ENCODE assay signal across 23 mouse cellular contexts in genomic region chr7:25684659-25685058, GRCm38 (mm10). TPM values are rescaled to one million over a fixed set of nuclear protein-coding genes. Genes with fewer than 3 reads are reported as not detected.
DNase-seq lines count a peak whose midpoint lies in the region; ATAC-seq and TF ChIP-seq lines count a peak whose summit lies in the region.
"Had no signal": no experiment of that assay in that cellular context is flagged by ENCODE, and none has a peak within 500 bp of the region (broad histone marks: within the 10 kb centered on the region; RNA-seq: fewer than 3 reads in every experiment).

No protein-coding gene starts in this region.

- H3K36me3 ChIP-seq in megakaryocyte, embryonic 14.5 days (replicated peaks; ENCODE audit: low read length) = peaks cover 30% of the 10 kb centered on the region
- peaks cover 9% of the 10 kb centered on the region for H3K36me3 ChIP-seq in liver, embryonic 12.5 days
- H3K36me3 ChIP-seq: embryonic facial prominence, embryonic 15.5 days had no signal

- 86% methylated on average over 6 of the region's 6 CpGs for WGBS in bone marrow, adult 2 months
- WGBS in liver, embryonic 12.5 days (ENCODE audit: insufficient replicate concordance) = 84% methylated on average over 6 of the region's 6 CpGs
- WGBS in olfactory bulb, adult 2 months = 83% methylated on average over 6 of the region's 6 CpGs

- H3K27ac ChIP-seq in bone marrow, adult 2 months (ENCODE audit: control insufficient read depth, insufficient read depth, low read depth, low read length, poor library complexity) = peak overlapping the region; percentile 27
- H3K27ac ChIP-seq in liver, embryonic 12.5 days = peak overlapping the region; percentile 95; the same call in 1 of the 2 replicates
- H3K27ac ChIP-seq in olfactory bulb, adult 2 months (ENCODE audit: insufficient read depth, low read depth, low read length) = 0 out of 2 replicates have a peak overlapping the region, but pooled peaks have one; percentile 21
- H3K27ac ChIP-seq: embryonic facial prominence, embryonic 15.5 days; forebrain, embryonic 10.5 days; heart, adult 2 months; hindbrain, embryonic 10.5 days; hindbrain, embryonic 14.5 days had no signal

- no peak for DNase-seq in urinary bladder, postnatal 25 days (ENCODE audit: low spot score)
- no peak for DNase-seq in gastrocnemius, adult 18-20 months (ENCODE audit: low spot score)
- DNase-seq: adrenal gland, adult 8-10 months; adrenal gland, postnatal 36 days; cerebellum, adult 11-12 months; cerebellum, adult 9-10 months; cerebellum, postnatal 36 days; gastrocnemius, postnatal 10 days; heart, adult 2 months had no signal

- no peak overlapping the region for H3K4me2 ChIP-seq in liver, embryonic 12.5 days
- H3K4me2 ChIP-seq: embryonic facial prominence, embryonic 15.5 days; heart, embryonic 12.5 days; hindbrain, embryonic 14.5 days had no signal

- H3K9me3 ChIP-seq in megakaryocyte, embryonic 14.5 days = no peaks in the 10 kb centered on the region
- H3K9me3 ChIP-seq in liver, embryonic 12.5 days (replicated peaks) = no peaks in the 10 kb centered on the region
- H3K9me3 ChIP-seq: embryonic facial prominence, embryonic 15.5 days; forebrain, embryonic 10.5 days; heart, embryonic 12.5 days; hindbrain, embryonic 10.5 days had no signal

- TF ChIP-seq POLR2A in bone marrow, adult 2 months (IDR thresholded peaks at IDR 0.05; ENCODE audit: borderline replicate concordance, control insufficient read depth, low read depth, low read length) = no peak
- TF ChIP-seq POLR2A in olfactory bulb, adult 2 months (IDR thresholded peaks at IDR 0.05; ENCODE audit: insufficient read depth, low read depth, low read length) = no peak

- H3K9ac ChIP-seq in liver, embryonic 12.5 days = no peak overlapping the region
- H3K9ac ChIP-seq: embryonic facial prominence, embryonic 15.5 days; heart, embryonic 12.5 days; hindbrain, embryonic 14.5 days had no signal

- H3K27me3 ChIP-seq in megakaryocyte, embryonic 14.5 days (replicated peaks) = no peaks in the 10 kb centered on the region
- H3K27me3 ChIP-seq in liver, embryonic 12.5 days (replicated peaks) = no peaks in the 10 kb centered on the region
- H3K27me3 ChIP-seq: heart, embryonic 12.5 days had no signal

- no peak for TF ChIP-seq CTCF in bone marrow, adult 2 months (IDR thresholded peaks at IDR 0.05; ENCODE audit: control insufficient read depth, insufficient read depth, low read length)
- TF ChIP-seq CTCF in olfactory bulb, adult 2 months (IDR thresholded peaks at IDR 0.05; ENCODE audit: insufficient read depth, low read depth, low read length) = no peak

- peak overlapping the region; percentile 26 for H3K4me3 ChIP-seq in megakaryocyte, embryonic 14.5 days (replicated peaks)
- H3K4me3 ChIP-seq in bone marrow, adult 2 months (replicated peaks; ENCODE audit: control insufficient read depth, low read depth, low read length) = no peak overlapping the region
- no peak overlapping the region for H3K4me3 ChIP-seq in liver, embryonic 12.5 days
- no peak overlapping the region for H3K4me3 ChIP-seq in olfactory bulb, adult 2 months (ENCODE audit: insufficient read depth, low read depth, low read length)
- H3K4me3 ChIP-seq: embryonic facial prominence, embryonic 15.5 days; erythroblast, embryonic 14.5 days; forebrain, embryonic 10.5 days; heart, adult 2 months; heart, embryonic 12.5 days; hindbrain, embryonic 10.5 days had no signal

- H3K4me1 ChIP-seq in megakaryocyte, embryonic 14.5 days = peaks cover 65% of the 10 kb centered on the region
- H3K4me1 ChIP-seq in bone marrow, adult 2 months (ENCODE audit: control insufficient read depth, insufficient read depth, low read length) = peaks cover 22% of the 10 kb centered on the region
- peaks cover 85% of the 10 kb centered on the region for H3K4me1 ChIP-seq in liver, embryonic 12.5 days
- peaks cover 60% of the 10 kb centered on the region for H3K4me1 ChIP-seq in olfactory bulb, adult 2 months (ENCODE audit: control insufficient read depth, insufficient read depth, low read length)

- ATAC-seq in megakaryocyte, adult 5-6 weeks (ENCODE audit: poor library complexity, severe bottlenecking) = no peak
- no peak for ATAC-seq in liver, embryonic 12.5 days
- ATAC-seq: forebrain, embryonic 14.5 days had no signal

RNA-seq across cellular contexts. Expression of gene Tgfb1, which starts 2.1 kb away (rescaled TPM):
- polyA plus RNA-seq in megakaryocyte, embryonic 14.5 days (2012; ENCODE audit: insufficient read depth, low replicate concordance) = 4,315 and 7,169 TPM in 2 replicates
- total RNA-seq in megakaryocyte, adult 5-6 weeks (2015) = 281 and 286 TPM in 2 replicates
- total RNA-seq in megakaryocyte, adult 5-6 weeks (2017) = 42.2 and 47.4 TPM in 2 replicates
- polyA plus RNA-seq in bone marrow, adult 2 months (2011; ENCODE audit: insufficient read depth, insufficient read length, low replicate concordance, missing spikeins) = 53.9 and 75.5 TPM in 2 replicates
- polyA plus RNA-seq in liver, embryonic 12.5 days (2016; fragmentation: Nextera tagmentation; extraction: Ambion mirVana) = 13.6 and 14.2 TPM in 2 replicates
- not detected in 2 replicates for polyA plus RNA-seq in olfactory bulb, adult 2 months (2012; ENCODE audit: insufficient read depth, insufficient read length, low replicate concordance, missing spikeins)
- 1 to 10 TPM; 3.9 to 7.8 TPM for total RNA-seq in gastrocnemius, adult 18-20 months (2021)

RNA-seq across cellular contexts. Expression of gene B9d2, which starts 4.1 kb away (rescaled TPM):
- polyA plus RNA-seq in megakaryocyte, embryonic 14.5 days (2012; ENCODE audit: insufficient read depth, low replicate concordance) = 89.8 and 105 TPM in 2 replicates
- total RNA-seq in megakaryocyte, adult 5-6 weeks (2015) = 24.8 and 32.0 TPM in 2 replicates
- 26.7 and 44.6 TPM in 2 replicates for total RNA-seq in megakaryocyte, adult 5-6 weeks (2017)
- polyA plus RNA-seq in bone marrow, adult 2 months (2011; ENCODE audit: insufficient read depth, insufficient read length, low replicate concordance, missing spikeins) = 19.1 and 40.8 TPM in 2 replicates
- polyA plus RNA-seq in liver, embryonic 12.5 days (2016; fragmentation: Nextera tagmentation; extraction: Ambion mirVana) = 24.9 and 29.5 TPM in 2 replicates
- polyA plus RNA-seq in olfactory bulb, adult 2 months (2012; ENCODE audit: insufficient read depth, insufficient read length, low replicate concordance, missing spikeins) = not detected in 2 replicates
- total RNA-seq in gastrocnemius, adult 18-20 months (2021) = 1 to 10 TPM; 7.3 to 7.8 TPM

RNA-seq across cellular contexts. Expression of gene Tmem91, which starts 9.7 kb away (rescaled TPM):
- polyA plus RNA-seq in megakaryocyte, embryonic 14.5 days (2012; ENCODE audit: insufficient read depth, low replicate concordance) = 4.3 and 4.7 TPM in 2 replicates
- total RNA-seq in megakaryocyte, adult 5-6 weeks (2015) = 0.68 and 0.91 TPM in 2 replicates
- not detected in 2 replicates for total RNA-seq in megakaryocyte, adult 5-6 weeks (2017)
- polyA plus RNA-seq in bone marrow, adult 2 months (2011; ENCODE audit: insufficient read depth, insufficient read length, low replicate concordance, missing spikeins) = 2.9 TPM in 1 of 2 replicates, not detected in the other
- polyA plus RNA-seq in liver, embryonic 12.5 days (2016; fragmentation: Nextera tagmentation; extraction: Ambion mirVana) = 2.0 and 3.2 TPM in 2 replicates
- polyA plus RNA-seq in olfactory bulb, adult 2 months (2012; ENCODE audit: insufficient read depth, insufficient read length, low replicate concordance, missing spikeins) = not detected in 2 replicates
- not detected for total RNA-seq in gastrocnemius, adult 18-20 months (2021)
- total RNA-seq: adrenal gland, postnatal 36 days; gastrocnemius, postnatal 4 days; heart, adult 2 months; heart, postnatal 25 days had no signal
- polyA plus RNA-seq: heart, adult 2 months had no signal

RNA-seq across cellular contexts. Expression of gene Exosc5, which starts 25.7 kb away (rescaled TPM):
- 233 and 501 TPM in 2 replicates for polyA plus RNA-seq in megakaryocyte, embryonic 14.5 days (2012; ENCODE audit: insufficient read depth, low replicate concordance)
- 31.5 and 33.7 TPM in 2 replicates for total RNA-seq in megakaryocyte, adult 5-6 weeks (2015)
- 19.4 and 20.9 TPM in 2 replicates for total RNA-seq in megakaryocyte, adult 5-6 weeks (2017)
- polyA plus RNA-seq in bone marrow, adult 2 months (2011; ENCODE audit: insufficient read depth, insufficient read length, low replicate concordance, missing spikeins) = 21.7 and 39.8 TPM in 2 replicates
- 80.4 and 82.2 TPM in 2 replicates for polyA plus RNA-seq in liver, embryonic 12.5 days (2016; fragmentation: Nextera tagmentation; extraction: Ambion mirVana)
- polyA plus RNA-seq in olfactory bulb, adult 2 months (2012; ENCODE audit: insufficient read depth, insufficient read length, low replicate concordance, missing spikeins) = not detected in 2 replicates
- total RNA-seq in gastrocnemius, adult 18-20 months (2021) = 10 to 100 TPM; 19.9 to 21.3 TPM

RNA-seq across cellular contexts. Expression of gene Bckdha, which starts 25.9 kb away (rescaled TPM):
- 31.9 and 39.7 TPM in 2 replicates for polyA plus RNA-seq in megakaryocyte, embryonic 14.5 days (2012; ENCODE audit: insufficient read depth, low replicate concordance)
- 40.4 TPM in 2 replicates for total RNA-seq in megakaryocyte, adult 5-6 weeks (2015)
- 39.9 and 50.1 TPM in 2 replicates for total RNA-seq in megakaryocyte, adult 5-6 weeks (2017)
- 26.3 and 36.1 TPM in 2 replicates for polyA plus RNA-seq in bone marrow, adult 2 months (2011; ENCODE audit: insufficient read depth, insufficient read length, low replicate concordance, missing spikeins)
- polyA plus RNA-seq in liver, embryonic 12.5 days (2016; fragmentation: Nextera tagmentation; extraction: Ambion mirVana) = 21.0 and 21.7 TPM in 2 replicates
- not detected in 2 replicates for polyA plus RNA-seq in olfactory bulb, adult 2 months (2012; ENCODE audit: insufficient read depth, insufficient read length, low replicate concordance, missing spikeins)
- total RNA-seq in gastrocnemius, adult 18-20 months (2021) = 100 to 1,000 TPM; 134 to 137 TPM

Comparison
In these comparisons a context has a peak if more than half of its experiments do, and no peak if none do; other contexts are left out.
1. H3K27ac ChIP-seq: peak in every context shown above with its lines; median percentile 95 in liver, embryonic 12.5 days; 27 in bone marrow, adult 2 months; 21 in olfactory bulb, adult 2 months.
2. RNA of gene Tgfb1, which starts 2.1 kb away (polyA plus RNA-seq): 4,315 to 7,169 TPM in megakaryocyte, embryonic 14.5 days; 53.9 to 75.5 TPM in bone marrow, adult 2 months, not detected in olfactory bulb, adult 2 months and 13.6 to 14.2 TPM in liver, embryonic 12.5 days; every median in the first group is over 10 times any median in the second.
3. RNA of gene B9d2, which starts 4.1 kb away (polyA plus RNA-seq): 89.8 to 105 TPM in megakaryocyte, embryonic 14.5 days, 19.1 to 40.8 TPM in bone marrow, adult 2 months and 24.9 to 29.5 TPM in liver, embryonic 12.5 days; not detected in olfactory bulb, adult 2 months; every median in the first group is over 10 times any median in the second.